Mouse (Mus musculus) frontal cortex, postnatal 10 days (tissue): ENCODE measurements around the gene Stam.

ENCODE experiments used
- DNase-seq, 2 experiments: peaks; one replicate each; pipeline ENCODE4 v3.0.0; 2022; ENCODE audit warnings: low spot score in 2 of 2, mixed read lengths in 1 of 2

Gene Stam

GRCm38 (mm10) chr2:14126387-14126786 lies 52.5 kb downstream of the Stam start:
- no peak for DNase-seq

GRCm38 (mm10) chr2:14127629-14128028 lies 53.7 kb downstream of the Stam start:
- DNase-seq = no peak

- no peak for DNase-seq
These were observed 56.9 kb downstream of the Stam start for GRCm38 (mm10) chr2:14130641-14131339.

GRCm38 (mm10) chr2:14132468-14133326 lies 58.8 kb downstream of the Stam start:
- no peak for DNase-seq

GRCm38 (mm10) chr2:14136906-14137305 lies 63.0 kb downstream of the Stam start:
- DNase-seq = no peak

GRCm38 (mm10) chr2:14139590-14139989 lies 65.7 kb downstream of the Stam start:
- DNase-seq = no peak

- no peak for DNase-seq
These were observed 66.1 kb downstream of the Stam start for GRCm38 (mm10) chr2:14140044-14140443.

- DNase-seq = no peak
These were observed 71.4 kb downstream of the Stam start for GRCm38 (mm10) chr2:14145311-14145710.

GRCm38 (mm10) chr2:14146913-14147312 lies 73.0 kb downstream of the Stam start:
- no peak for DNase-seq

- DNase-seq = no peak
These were observed 76.9 kb downstream of the Stam start for GRCm38 (mm10) chr2:14150829-14151228.

- no peak for DNase-seq
These were observed 78.0 kb downstream of the Stam start for GRCm38 (mm10) chr2:14151854-14152253.

GRCm38 (mm10) chr2:14159047-14159446 lies 85.1 kb downstream of the Stam start:
- no peak for DNase-seq

GRCm38 (mm10) chr2:14159756-14160155 lies 85.9 kb downstream of the Stam start:
- DNase-seq = no peak

GRCm38 (mm10) chr2:14164459-14165030 lies 90.6 kb downstream of the Stam start:
- no peak for DNase-seq

- DNase-seq = no peak
These were observed 91.2 kb downstream of the Stam start for GRCm38 (mm10) chr2:14165066-14165465.

- no peak for DNase-seq
These were observed 91.9 kb downstream of the Stam start for GRCm38 (mm10) chr2:14165618-14166344.

- DNase-seq = no peak
These were observed 93.8 kb downstream of the Stam start for GRCm38 (mm10) chr2:14167721-14168120.

- no peak for DNase-seq
These were observed 100.4 kb downstream of the Stam start, which contains the start of gene Tmem236 for GRCm38 (mm10) chr2:14174334-14174733. Gene Tmem236 (plus strand): TSS chr2:14174523.

- DNase-seq = no peak
These were observed 102.7 kb downstream of the Stam start for GRCm38 (mm10) chr2:14176460-14177193.

GRCm38 (mm10) chr2:14184375-14184774 lies 110.5 kb downstream of the Stam start:
- DNase-seq = no peak

- no peak for DNase-seq
These were observed 116.8 kb downstream of the Stam start for GRCm38 (mm10) chr2:14190684-14191083.
